Mouse (Mus musculus) limb, embryonic 12.5 days (tissue): ENCODE data around the gene Cadm1. TPM values are rescaled to one million over a fixed set of nuclear protein-coding genes. Genes with fewer than 3 reads are reported as not detected.

Experiments
- ATAC-seq: fragments of 200-750 bp; cut with Nextera tagmentation; 2 replicates; pipeline ENCODE4 v1.8.0; 2017; ENCODE audit warnings: low read depth, moderate TSS enrichment; ENCODE audit not compliant: insufficient number of reproducible peaks, insufficient read depth, low FRiP score, low TSS enrichment
- H3K27ac ChIP-seq: fragments of 300-500 bp; sonication (generic); 2 replicates; pipeline ENCODE4 v1.5.1; 2016; ENCODE audit warnings: mild to moderate bottlenecking, moderate library complexity
- H3K27me3 ChIP-seq: fragments of 300-500 bp; sonication (generic); 2 replicates; pipeline ENCODE4 v1.6.1; 2016; ENCODE audit warnings: mild to moderate bottlenecking, moderate library complexity
- H3K36me3 ChIP-seq: fragments of 300-500 bp; sonication (generic); 2 replicates; pipeline ENCODE4 v1.6.1; 2016; ENCODE audit warnings: mild to moderate bottlenecking, moderate library complexity
- H3K4me1 ChIP-seq: fragments of 300-500 bp; sonication (generic); replicated peaks from 2 replicates; pipeline ENCODE4 v1.6.1; 2016
- H3K4me2 ChIP-seq: fragments of 300-500 bp; sonication (generic); 2 replicates; pipeline ENCODE4 v1.6.1; 2016; ENCODE audit warnings: mild to moderate bottlenecking, moderate library complexity
- H3K4me3 ChIP-seq: fragments of 300-500 bp; sonication (generic); replicated peaks from 2 replicates; pipeline ENCODE4 v1.5.1; 2016; ENCODE audit warnings: mild to moderate bottlenecking
- H3K9ac ChIP-seq: fragments of 300-500 bp; sonication (generic); replicated peaks from 2 replicates; pipeline ENCODE4 v1.6.1; 2016; ENCODE audit warnings: mild to moderate bottlenecking, moderate library complexity
- H3K9me3 ChIP-seq: fragments of 300-500 bp; sonication (generic); 2 replicates; pipeline ENCODE4 v1.6.1; 2016; ENCODE audit warnings: mild to moderate bottlenecking, moderate library complexity
- WGBS: fragments of 180-500 bp; shearing (Covaris S2); methylation state at CpG from one replicate; pipeline ENCODE4 v1.1.7; 2016; 5-methylcytosine and 5-hydroxymethylcytosine counted together
- polyA plus RNA-seq: library from polyadenylated mRNA; unstranded; fragments of >200 nt; fragmentation: Nextera tagmentation; extraction: Ambion mirVana; gene quantifications from 2 replicates; pipeline ENCODE4 v1.2.1, GENCODE M21; 2016

Cadm1 gene
- polyA plus RNA-seq, 1 experiment from 2014 or later: 46.6 TPM

DNA sequence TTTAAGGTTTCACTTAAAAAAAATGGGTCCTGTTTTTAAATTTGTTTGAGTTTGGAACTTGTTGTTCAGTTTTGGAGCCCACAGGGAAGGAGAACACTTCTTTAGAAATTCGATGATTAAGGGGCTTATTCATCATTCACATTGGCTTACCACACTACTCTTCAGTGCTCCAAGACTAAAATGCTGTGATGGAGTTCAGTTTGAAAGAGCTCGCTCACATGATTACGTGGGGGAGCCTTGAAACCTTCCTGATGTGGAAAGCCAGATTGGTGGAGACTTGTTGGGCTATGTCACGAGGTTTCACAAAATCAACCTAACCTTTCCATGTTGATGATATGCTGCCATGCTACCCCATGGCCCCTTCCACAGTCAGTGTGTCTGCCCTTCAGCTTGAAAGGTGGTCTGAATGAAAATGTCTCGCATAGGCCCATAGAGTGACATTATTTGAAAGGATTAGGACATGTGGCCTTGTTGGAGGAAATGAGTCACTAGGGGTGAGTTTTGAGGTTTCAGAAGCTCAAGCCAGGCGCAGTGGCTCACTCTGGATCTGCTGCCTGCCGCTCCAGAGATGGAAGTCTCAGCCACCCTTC lies 95.7 kb downstream of the Cadm1 start:
- H3K9ac ChIP-seq: no peak overlapping the region
- H3K27me3 ChIP-seq: no peaks in the 10 kb centered on the region
- no peaks in the 10 kb centered on the region for H3K9me3 ChIP-seq
- H3K36me3 ChIP-seq: no peaks in the 10 kb centered on the region
- H3K4me1 ChIP-seq: peaks cover 44% of the 10 kb centered on the region
- no peak for ATAC-seq
- no peak overlapping the region for H3K4me2 ChIP-seq
- H3K4me3 ChIP-seq: no peak overlapping the region
- 85% methylated on average over 7 of the region's 7 CpGs for WGBS
- H3K27ac ChIP-seq: no peak overlapping the region

DNA sequence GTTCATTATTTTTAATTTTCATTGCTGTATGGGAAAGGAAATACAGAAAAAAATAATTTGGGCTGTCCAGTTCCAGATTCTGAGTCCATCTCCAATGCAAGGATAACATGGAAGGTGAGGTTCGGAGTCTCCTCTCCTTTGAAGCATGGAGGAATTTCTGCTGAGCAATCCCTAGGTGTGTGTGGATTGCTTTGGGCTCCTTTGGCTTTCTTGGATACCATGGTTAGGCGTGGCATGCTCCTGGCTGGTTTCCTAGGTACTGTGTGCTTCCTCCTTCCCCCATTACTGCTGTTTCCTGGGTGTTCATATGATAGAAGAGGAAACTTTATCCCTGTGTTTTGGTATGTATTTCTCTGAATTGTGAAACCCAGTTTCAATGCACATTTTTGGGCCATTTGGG lies 98.0 kb downstream of the Cadm1 start:
- H3K27ac ChIP-seq: no peak overlapping the region
- H3K9me3 ChIP-seq: no peaks in the 10 kb centered on the region
- no peaks in the 10 kb centered on the region for H3K36me3 ChIP-seq
- H3K4me1 ChIP-seq: peaks cover 29% of the 10 kb centered on the region
- 94% methylated on average over 2 of the region's 2 CpGs for WGBS
- no peak overlapping the region for H3K4me2 ChIP-seq
- H3K27me3 ChIP-seq: no peaks in the 10 kb centered on the region
- H3K9ac ChIP-seq: no peak overlapping the region
- H3K4me3 ChIP-seq: no peak overlapping the region
- ATAC-seq: no peak

DNA sequence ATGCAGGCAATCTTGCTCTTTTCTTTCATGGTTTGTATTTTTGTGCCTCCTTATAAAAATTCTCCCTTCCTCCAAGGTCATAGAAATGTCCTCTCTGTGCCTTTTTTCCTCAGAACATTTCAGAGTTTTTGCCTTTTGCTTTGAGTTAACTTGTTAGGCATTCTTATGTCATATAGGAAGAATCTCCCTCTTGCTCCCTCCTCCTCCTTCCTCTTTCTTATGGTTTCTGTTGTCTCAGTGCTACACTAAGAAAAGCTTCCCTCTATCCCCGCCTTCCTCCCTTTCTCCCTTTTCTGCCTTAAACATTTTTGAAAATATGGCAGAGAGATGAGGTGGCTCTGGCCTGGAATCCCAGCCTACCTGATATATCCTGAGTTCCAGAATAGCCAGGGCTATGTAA lies 98.6 kb downstream of the Cadm1 start:
- Histone ChIP-seq H3K9me3 (no peaks in the 10 kb centered on the region), H3K4me1 (peaks cover 24% of the 10 kb centered on the region), H3K4me2 (no peak overlapping the region), H3K27me3 (no peaks in the 10 kb centered on the region), H3K9ac (no peak overlapping the region), H3K4me3 (no peak overlapping the region), H3K27ac (no peak overlapping the region), H3K36me3 (no peaks in the 10 kb centered on the region)
- no peak for ATAC-seq
- 86% methylated on average over 1 of the region's 1 CpGs for WGBS

DNA sequence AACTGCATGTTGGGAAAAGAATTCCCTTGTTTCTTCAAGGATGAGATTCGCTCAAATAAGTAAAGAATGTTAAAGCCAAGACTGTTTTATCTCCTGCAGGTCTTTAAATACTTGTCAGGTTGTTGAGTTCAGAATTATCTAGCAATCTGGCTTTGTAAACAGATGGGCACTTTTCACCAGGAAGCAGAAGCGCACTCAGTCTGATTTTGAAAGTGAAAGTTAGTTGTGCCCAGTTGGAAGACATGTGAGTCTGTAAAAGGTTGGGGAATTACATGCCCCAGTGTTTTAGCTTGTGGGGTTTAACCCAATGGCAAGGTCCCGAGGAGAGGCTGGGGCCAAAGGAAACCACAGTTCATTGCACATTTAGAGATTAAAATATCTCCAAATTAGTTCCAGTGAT lies 104.7 kb downstream of the Cadm1 start:
- no peaks in the 10 kb centered on the region for H3K36me3 ChIP-seq
- 81% methylated on average over 3 of the region's 3 CpGs for WGBS
- no peak overlapping the region for H3K4me2 ChIP-seq
- ATAC-seq: no peak
- no peak overlapping the region for H3K9ac ChIP-seq
- H3K9me3 ChIP-seq: no peaks in the 10 kb centered on the region
- no peak overlapping the region for H3K27ac ChIP-seq
- no peaks in the 10 kb centered on the region for H3K27me3 ChIP-seq
- no peak overlapping the region for H3K4me3 ChIP-seq
- peaks cover 8% of the 10 kb centered on the region for H3K4me1 ChIP-seq

DNA sequence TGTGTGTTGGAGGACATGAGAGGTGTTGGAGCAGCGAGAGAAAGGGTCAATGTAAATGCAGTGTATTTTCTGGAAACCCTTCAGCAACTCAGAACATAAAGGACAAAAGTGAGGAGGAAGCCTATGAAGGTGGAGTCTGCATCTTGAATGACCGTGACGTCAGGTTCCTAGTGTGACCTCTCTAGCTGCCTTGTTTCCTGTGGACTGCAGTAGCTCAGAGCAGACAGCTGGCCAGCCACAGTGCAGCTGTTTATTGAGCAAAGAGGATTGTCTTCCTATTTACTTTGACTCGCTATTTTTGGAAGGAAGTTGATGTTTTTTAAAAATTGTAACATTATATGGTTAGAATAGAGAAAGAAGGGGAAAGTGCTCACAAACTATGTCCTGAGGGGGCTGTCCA lies 112.7 kb downstream of the Cadm1 start:
- Histone ChIP-seq H3K36me3 (no peaks in the 10 kb centered on the region), H3K4me3 (no peak overlapping the region), H3K9me3 (no peaks in the 10 kb centered on the region), H3K9ac (no peak overlapping the region), H3K4me1 (peaks cover 30% of the 10 kb centered on the region), H3K27me3 (no peaks in the 10 kb centered on the region), H3K4me2 (no peak overlapping the region), H3K27ac (no peak overlapping the region)
- ATAC-seq: no peak
- 43% methylated on average over 4 of the region's 4 CpGs for WGBS

DNA sequence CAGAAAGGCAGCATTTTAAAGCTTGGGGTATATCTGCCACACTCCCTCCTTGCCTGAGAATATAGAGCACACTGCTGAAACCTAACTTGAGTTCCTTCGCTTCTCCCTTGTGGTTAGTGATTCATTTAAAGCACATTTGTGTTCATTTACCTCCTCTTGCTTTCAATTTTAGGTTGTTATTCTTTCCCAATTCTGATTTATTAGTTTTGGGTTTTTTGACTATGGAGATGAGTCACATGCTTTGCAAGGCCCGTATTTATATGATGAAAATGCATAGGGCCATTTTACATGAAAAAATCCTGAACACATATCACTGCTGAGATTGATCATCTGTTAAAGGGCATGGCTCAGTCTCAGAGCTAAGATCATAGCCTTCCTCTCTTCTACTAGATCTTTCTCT lies 115.1 kb downstream of the Cadm1 start:
- no peak for ATAC-seq
- Histone ChIP-seq H3K36me3 (no peaks in the 10 kb centered on the region), H3K4me3 (no peak overlapping the region), H3K27me3 (no peaks in the 10 kb centered on the region), H3K9me3 (no peaks in the 10 kb centered on the region), H3K4me1 (peaks cover 23% of the 10 kb centered on the region), H3K9ac (no peak overlapping the region), H3K4me2 (no peak overlapping the region), H3K27ac (no peak overlapping the region)
- 83% methylated on average over 2 of the region's 2 CpGs for WGBS

DNA sequence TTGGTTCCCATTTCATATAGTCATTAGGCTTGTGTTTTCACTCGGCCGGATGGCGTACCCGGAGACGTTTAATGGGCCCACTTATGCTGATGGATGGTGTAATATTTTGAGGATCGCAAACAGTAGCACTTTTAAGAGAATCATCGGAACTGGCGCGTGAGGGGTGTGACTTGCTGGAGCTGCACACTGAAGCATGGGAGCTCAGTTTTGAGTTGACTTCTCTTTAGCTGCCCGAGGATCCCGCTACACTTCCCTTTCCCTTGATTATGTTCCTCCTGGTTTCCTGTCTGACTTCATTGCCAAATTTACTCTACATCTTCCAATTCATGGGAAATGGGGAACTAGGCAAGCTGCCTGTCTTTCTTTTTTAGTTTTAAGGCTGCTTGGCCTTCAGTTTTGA lies 121.5 kb downstream of the Cadm1 start:
- H3K4me1 ChIP-seq: peaks cover 15% of the 10 kb centered on the region
- H3K27me3 ChIP-seq: no peaks in the 10 kb centered on the region
- H3K4me2 ChIP-seq: no peak overlapping the region
- 92% methylated on average over 11 of the region's 11 CpGs for WGBS
- no peak overlapping the region for H3K27ac ChIP-seq
- H3K36me3 ChIP-seq: no peaks in the 10 kb centered on the region
- H3K9ac ChIP-seq: no peak overlapping the region
- ATAC-seq: no peak
- H3K4me3 ChIP-seq: no peak overlapping the region
- H3K9me3 ChIP-seq: no peaks in the 10 kb centered on the region

DNA sequence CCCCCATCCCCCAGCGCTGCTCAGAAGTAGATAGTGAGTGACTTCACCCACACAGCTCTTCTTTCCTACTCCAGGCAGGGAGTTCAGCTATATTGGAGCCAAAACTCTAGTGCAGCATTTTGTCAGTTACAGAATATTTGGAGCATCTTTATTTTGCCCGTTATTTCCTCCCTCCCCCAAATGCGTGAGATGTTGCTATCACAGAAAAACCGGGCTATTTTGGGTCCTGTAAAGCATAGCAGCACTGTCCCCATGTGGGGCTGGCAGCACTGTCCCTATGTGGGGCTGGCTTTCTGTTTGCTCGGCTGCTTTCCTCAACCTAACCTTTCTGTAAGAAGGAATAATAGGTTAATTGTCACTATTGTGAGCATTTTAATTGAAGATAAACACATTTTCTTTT lies 122.2 kb downstream of the Cadm1 start:
- H3K4me2 ChIP-seq: no peak overlapping the region
- no peaks in the 10 kb centered on the region for H3K27me3 ChIP-seq
- ATAC-seq: no peak
- H3K4me1 ChIP-seq: peaks cover 8% of the 10 kb centered on the region
- no peak overlapping the region for H3K4me3 ChIP-seq
- H3K9me3 ChIP-seq: no peaks in the 10 kb centered on the region
- H3K9ac ChIP-seq: no peak overlapping the region
- WGBS: 88% methylated on average over 5 of the region's 5 CpGs
- H3K27ac ChIP-seq: no peak overlapping the region
- no peaks in the 10 kb centered on the region for H3K36me3 ChIP-seq

DNA sequence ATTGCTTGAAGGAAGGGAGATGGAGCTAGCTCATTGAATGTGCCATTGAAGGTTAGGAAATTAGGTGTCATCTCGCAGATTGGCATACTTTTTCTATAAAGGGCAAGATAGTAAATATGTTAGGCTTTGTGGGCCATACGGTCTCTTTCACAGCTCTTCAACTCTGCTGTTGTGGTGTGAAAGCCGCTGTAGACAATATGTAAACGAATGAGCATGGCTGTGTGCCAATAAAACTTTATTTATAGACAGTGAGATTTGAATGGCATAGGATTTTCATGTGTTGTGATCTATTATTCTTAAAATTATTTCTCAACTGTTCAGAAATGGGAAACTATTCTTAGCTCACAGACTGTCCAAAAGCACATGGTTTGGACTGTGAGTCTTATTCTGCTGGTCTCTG lies 123.0 kb downstream of the Cadm1 start:
- Histone ChIP-seq H3K9ac (no peak overlapping the region), H3K27me3 (no peaks in the 10 kb centered on the region), H3K9me3 (no peaks in the 10 kb centered on the region), H3K36me3 (no peaks in the 10 kb centered on the region), H3K4me1 (peaks cover 3% of the 10 kb centered on the region; the same call in 1 of the 2 replicates), H3K4me3 (no peak overlapping the region), H3K4me2 (no peak overlapping the region), H3K27ac (no peak overlapping the region)
- WGBS: 88% methylated on average over 4 of the region's 4 CpGs
- ATAC-seq: no peak

DNA sequence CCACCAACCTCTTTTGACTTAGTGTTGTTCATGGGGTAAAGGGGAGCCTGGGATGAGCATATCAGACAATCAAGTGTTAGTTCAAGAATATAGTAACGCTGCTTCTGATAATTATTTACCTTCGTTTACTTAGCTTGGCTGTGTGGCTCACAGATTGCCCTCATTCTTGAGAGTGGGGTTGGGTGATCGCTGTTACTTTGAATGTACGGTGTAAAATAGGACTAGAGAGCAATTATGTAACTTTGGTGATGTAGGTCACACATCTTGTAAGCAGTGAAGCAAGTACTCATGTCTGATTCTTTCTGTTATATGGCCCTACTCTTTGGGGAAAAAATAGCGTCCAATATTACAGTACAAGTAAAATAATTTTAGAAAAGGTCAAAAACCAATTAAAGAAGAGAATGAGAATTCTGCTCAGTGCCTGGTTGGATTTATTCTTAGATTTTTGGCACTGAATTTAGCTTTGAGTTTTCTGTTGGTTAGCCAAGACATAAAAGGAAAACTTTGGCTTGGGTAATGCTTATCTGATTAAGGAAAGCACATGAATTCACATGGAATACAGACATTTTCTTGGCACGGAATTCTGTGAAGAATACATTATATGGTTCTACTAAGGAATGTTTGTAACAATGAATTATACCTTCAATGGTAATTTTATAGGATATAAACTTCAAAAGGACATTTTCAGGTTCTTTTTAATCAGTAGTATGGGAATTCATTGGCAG lies 129.6 kb downstream of the Cadm1 start:
- Histone ChIP-seq H3K4me3 (no peak overlapping the region), H3K9me3 (no peaks in the 10 kb centered on the region), H3K36me3 (no peaks in the 10 kb centered on the region), H3K27me3 (no peaks in the 10 kb centered on the region), H3K9ac (no peak overlapping the region), H3K27ac (no peak overlapping the region), H3K4me1 (0 out of 2 replicates have a peak, but pooled peaks cover 4% of the 10 kb centered on the region), H3K4me2 (no peak overlapping the region)
- 86% methylated on average over 6 of the region's 6 CpGs for WGBS
- ATAC-seq: no peak

DNA sequence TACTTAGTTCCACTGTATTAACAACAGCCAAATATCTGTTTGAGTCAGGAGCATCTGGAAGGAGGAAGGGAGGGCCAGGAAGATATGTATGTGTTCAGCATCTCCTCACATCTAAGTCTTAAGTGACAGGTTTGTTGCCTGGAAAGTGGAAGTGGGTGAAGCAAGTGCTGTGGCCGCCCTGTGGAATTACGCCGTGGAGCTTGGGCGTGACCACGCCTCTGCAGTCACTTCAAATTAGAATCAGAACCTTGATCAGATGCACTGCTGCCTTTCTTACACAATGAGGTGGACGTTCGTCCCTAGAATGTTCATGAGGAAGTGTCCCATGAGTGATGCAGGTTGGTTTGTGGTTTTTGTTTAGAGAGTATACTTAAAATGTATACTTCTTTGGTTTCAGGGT lies 131.6 kb downstream of the Cadm1 start:
- Histone ChIP-seq H3K27ac (no peak overlapping the region), H3K27me3 (no peaks in the 10 kb centered on the region), H3K9me3 (no peaks in the 10 kb centered on the region), H3K36me3 (no peaks in the 10 kb centered on the region), H3K9ac (no peak overlapping the region), H3K4me2 (no peak overlapping the region), H3K4me3 (no peak overlapping the region), H3K4me1 (0 out of 2 replicates have a peak, but pooled peaks cover 4% of the 10 kb centered on the region)
- no peak for ATAC-seq
- WGBS: 84% methylated on average over 7 of the region's 7 CpGs

DNA sequence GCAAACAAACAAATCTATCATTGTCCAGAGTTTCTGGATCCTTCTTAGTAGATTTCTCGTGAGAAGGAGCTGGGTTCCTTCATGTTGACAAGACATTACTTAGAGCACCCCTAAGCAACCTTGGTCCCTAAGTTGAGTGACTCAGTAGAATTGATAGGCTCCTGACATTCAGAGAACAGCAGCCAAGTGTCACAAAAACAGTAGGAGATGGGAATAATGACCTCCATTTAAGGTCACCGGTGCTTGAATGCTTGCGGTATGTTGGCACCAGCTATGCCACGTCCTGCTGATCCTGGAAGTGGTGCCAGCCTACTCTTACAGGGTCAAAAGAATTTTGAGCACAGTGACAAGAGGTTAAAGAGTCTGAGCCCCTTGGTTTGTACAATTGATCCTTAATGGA lies 139.2 kb downstream of the Cadm1 start:
- no peak overlapping the region for H3K4me3 ChIP-seq
- peaks cover 26% of the 10 kb centered on the region for H3K4me1 ChIP-seq
- no peaks in the 10 kb centered on the region for H3K9me3 ChIP-seq
- no peaks in the 10 kb centered on the region for H3K27me3 ChIP-seq
- H3K27ac ChIP-seq: no peak overlapping the region
- no peaks in the 10 kb centered on the region for H3K36me3 ChIP-seq
- WGBS: 84% methylated on average over 4 of the region's 4 CpGs
- H3K4me2 ChIP-seq: no peak overlapping the region
- ATAC-seq: no peak
- H3K9ac ChIP-seq: no peak overlapping the region
